Mouse (Mus musculus): ENCODE results near the gene Ripk4.

Ripk4 gene

GRCm38 (mm10) chr16:97763061-97763989 lies at the start of gene Ripk4:
Gene Ripk4, minus strand, starts transcription at chr16:97763787.
- peak; percentile 53 for DNase-seq (ENCODE audit: low spot score)

- DNase-seq (ENCODE audit: low spot score) = no peak
These were observed 45.3 kb upstream of the Ripk4 start for GRCm38 (mm10) chr16:97808881-97809280.

- DNase-seq (ENCODE audit: low spot score) = no peak
These were observed 42.1 kb upstream of the Ripk4 start for GRCm38 (mm10) chr16:97805646-97806045.

GRCm38 (mm10) chr16:97804680-97805547 lies 41.3 kb upstream of the Ripk4 start:
- DNase-seq (ENCODE audit: low spot score) = peak; percentile 81

GRCm38 (mm10) chr16:97797950-97798869 lies 34.6 kb upstream of the Ripk4 start:
- no peak for DNase-seq (ENCODE audit: low spot score)

- DNase-seq (ENCODE audit: low spot score) = no peak
These were observed 33.6 kb upstream of the Ripk4 start for GRCm38 (mm10) chr16:97797212-97797611.

- DNase-seq (ENCODE audit: low spot score) = no peak
These were observed 30.7 kb upstream of the Ripk4 start for GRCm38 (mm10) chr16:97794256-97794655.

- DNase-seq (ENCODE audit: low spot score) = no peak
These were observed 19.5 kb upstream of the Ripk4 start for GRCm38 (mm10) chr16:97783057-97783456.

- DNase-seq (ENCODE audit: low spot score) = peak; percentile 84
These were observed 14.9 kb upstream of the Ripk4 start for GRCm38 (mm10) chr16:97778353-97779025.

GRCm38 (mm10) chr16:97766501-97766900 lies 2.9 kb upstream of the Ripk4 start:
- no peak for DNase-seq (ENCODE audit: low spot score)

GRCm38 (mm10) chr16:97764626-97765025 lies 1.0 kb upstream of the Ripk4 start:
- no peak for DNase-seq (ENCODE audit: low spot score)

GRCm38 (mm10) chr16:97763990-97764340 lies 378 bp upstream of the Ripk4 start:
- peak; percentile 16 for DNase-seq (ENCODE audit: low spot score)

GRCm38 (mm10) chr16:97761782-97762181 lies 1.8 kb downstream of the Ripk4 start:
- DNase-seq (ENCODE audit: low spot score) = no peak

- no peak for DNase-seq (ENCODE audit: low spot score)
These were observed 3.9 kb downstream of the Ripk4 start for GRCm38 (mm10) chr16:97759681-97760080.

GRCm38 (mm10) chr16:97758288-97758687 lies 5.3 kb downstream of the Ripk4 start:
- no peak for DNase-seq (ENCODE audit: low spot score)

GRCm38 (mm10) chr16:97756460-97756859 lies 7.1 kb downstream of the Ripk4 start:
- DNase-seq (ENCODE audit: low spot score) = no peak

- DNase-seq (ENCODE audit: low spot score) = no peak
These were observed 11.2 kb downstream of the Ripk4 start for GRCm38 (mm10) chr16:97752316-97752941.

GRCm38 (mm10) chr16:97751884-97752283 lies 11.7 kb downstream of the Ripk4 start:
- DNase-seq (ENCODE audit: low spot score) = no peak

GRCm38 (mm10) chr16:97748421-97748820 lies 15.2 kb downstream of the Ripk4 start:
- DNase-seq (ENCODE audit: low spot score) = no peak

- no peak for DNase-seq (ENCODE audit: low spot score)
These were observed 25.6 kb downstream of the Ripk4 start for GRCm38 (mm10) chr16:97738030-97738429.

- DNase-seq (ENCODE audit: low spot score) = no peak
These were observed 27.0 kb downstream of the Ripk4 start for GRCm38 (mm10) chr16:97736562-97736961.

All from retina, embryonic 14.5 days (tissue).